Mouse (Mus musculus) central nervous system, embryonic 11.5 days (tissue): ENCODE measurements around the gene Tbpl2. TPM values are rescaled to one million over a fixed set of nuclear protein-coding genes. Genes with fewer than 3 reads are reported as not detected.

Experiments
- polyA plus RNA-seq: library from polyadenylated mRNA; depleted of rRNA; stranded (reverse); fragments of >200 nt; gene quantifications from 2 replicates; pipeline ENCODE4 v1.2.3, GENCODE M21; 2012; rRNA removed

The Tbpl2 gene
- polyA plus RNA-seq: not detected in 2 replicates

GRCm38 (mm10) chr2:24096495-24096894, at the start of gene Tbpl2:
Tbpl2 (minus strand) TSS chr2:24096595.

DNA sequence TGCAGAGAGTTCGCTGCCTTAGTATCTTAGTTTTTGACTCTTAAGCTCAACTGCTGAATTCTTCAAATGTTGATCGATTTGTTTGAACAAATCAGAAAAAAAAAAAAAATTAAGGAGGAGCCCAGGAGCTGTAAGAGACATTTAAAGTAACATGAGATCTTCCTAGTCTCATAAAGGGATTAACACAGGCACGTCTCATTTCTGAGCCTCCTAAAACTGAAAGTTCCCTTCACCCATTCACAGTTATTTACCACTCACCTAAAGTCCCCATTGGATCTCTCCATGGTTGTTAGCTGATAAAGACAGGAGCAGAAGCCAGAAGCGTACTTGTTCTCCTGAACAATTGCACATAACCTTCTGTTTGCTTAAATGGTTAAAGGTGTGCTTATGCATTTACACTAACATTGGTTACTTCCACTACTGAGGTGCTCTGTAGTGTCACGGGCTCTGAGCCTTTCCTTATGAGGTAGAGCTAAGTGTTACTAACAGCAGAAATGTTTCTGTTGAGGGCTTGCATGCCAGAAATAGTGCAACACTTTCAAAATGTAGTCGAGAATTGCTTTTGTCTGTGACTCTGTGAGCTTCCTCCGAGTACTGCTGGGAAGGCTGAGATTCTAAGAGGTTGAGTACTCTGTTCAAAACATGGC, 46.9 kb downstream of the Tbpl2 start, which contains the start of gene Hnmt:
TSS of gene Hnmt (minus strand) at position 51 of the 647 bp plus-strand sequence.

Other genes starting within 250 kb of the Tbpl2 start
- 0.56 and 0.75 TPM in 2 replicates for gene Hnmt, start 47.2 kb downstream of the Tbpl2 start, polyA plus RNA-seq
- gene Il1f8, start 56.6 kb upstream of the Tbpl2 start, polyA plus RNA-seq: not detected in 2 replicates
- gene Il1f9, start 89.9 kb upstream of the Tbpl2 start, polyA plus RNA-seq: not detected in 2 replicates
- not detected in 2 replicates for gene Il1f6, start 118.8 kb upstream of the Tbpl2 start, polyA plus RNA-seq
- gene Il1f5, start 180.4 kb upstream of the Tbpl2 start, polyA plus RNA-seq: not detected in 2 replicates
- gene Il1f10, start 194.6 kb upstream of the Tbpl2 start, polyA plus RNA-seq: not detected in 2 replicates
- 0.07 and 0.26 TPM in 2 replicates for gene Il1rn, start 240.3 kb upstream of the Tbpl2 start, polyA plus RNA-seq